Mouse (Mus musculus): Measurements from ENCODE around the gene Trp53rkb.
"Not testable (repeated sequence)": the region's sequence is repeated elsewhere in the genome, so short reads cannot be mapped to it uniquely, and the experiment has no call there.

Trp53rkb gene

DNA sequence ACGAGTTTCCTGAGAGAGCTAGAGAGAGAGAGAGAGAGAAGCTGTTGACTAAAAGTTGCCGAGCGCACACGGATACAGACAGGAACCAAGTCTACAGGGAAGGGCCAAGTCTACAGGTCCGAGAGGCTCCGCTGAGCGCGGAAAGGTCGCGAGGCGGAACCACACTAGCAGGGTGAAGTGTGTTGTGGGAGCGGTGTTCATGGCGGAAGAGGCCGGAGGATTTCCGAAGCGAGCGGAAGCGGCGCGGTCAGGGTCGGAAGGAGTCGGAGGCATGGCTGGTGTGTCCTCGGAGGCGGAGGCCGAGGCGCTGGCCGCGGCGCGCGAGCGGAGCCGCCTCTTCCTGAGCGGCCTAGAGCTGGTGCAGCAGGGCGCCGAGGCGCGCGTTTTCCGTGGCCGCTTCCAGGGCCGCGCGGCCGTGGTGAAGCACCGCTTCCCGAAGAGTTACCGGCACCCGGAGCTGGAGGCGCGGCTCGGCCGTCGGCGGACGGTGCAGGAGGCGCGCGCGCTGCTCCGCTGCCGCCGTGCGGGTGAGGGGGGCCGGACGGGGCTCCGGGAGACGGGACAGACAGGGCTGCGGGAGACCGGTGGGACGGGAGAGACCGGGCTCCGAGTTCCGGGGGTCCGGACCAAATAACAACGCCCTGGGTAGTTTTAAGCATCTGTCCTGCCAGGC, 1.3 kb downstream of the Trp53rkb start:
- intact Hi-C loops (cut with DNase I), result not testable (repeated sequence)

DNA sequence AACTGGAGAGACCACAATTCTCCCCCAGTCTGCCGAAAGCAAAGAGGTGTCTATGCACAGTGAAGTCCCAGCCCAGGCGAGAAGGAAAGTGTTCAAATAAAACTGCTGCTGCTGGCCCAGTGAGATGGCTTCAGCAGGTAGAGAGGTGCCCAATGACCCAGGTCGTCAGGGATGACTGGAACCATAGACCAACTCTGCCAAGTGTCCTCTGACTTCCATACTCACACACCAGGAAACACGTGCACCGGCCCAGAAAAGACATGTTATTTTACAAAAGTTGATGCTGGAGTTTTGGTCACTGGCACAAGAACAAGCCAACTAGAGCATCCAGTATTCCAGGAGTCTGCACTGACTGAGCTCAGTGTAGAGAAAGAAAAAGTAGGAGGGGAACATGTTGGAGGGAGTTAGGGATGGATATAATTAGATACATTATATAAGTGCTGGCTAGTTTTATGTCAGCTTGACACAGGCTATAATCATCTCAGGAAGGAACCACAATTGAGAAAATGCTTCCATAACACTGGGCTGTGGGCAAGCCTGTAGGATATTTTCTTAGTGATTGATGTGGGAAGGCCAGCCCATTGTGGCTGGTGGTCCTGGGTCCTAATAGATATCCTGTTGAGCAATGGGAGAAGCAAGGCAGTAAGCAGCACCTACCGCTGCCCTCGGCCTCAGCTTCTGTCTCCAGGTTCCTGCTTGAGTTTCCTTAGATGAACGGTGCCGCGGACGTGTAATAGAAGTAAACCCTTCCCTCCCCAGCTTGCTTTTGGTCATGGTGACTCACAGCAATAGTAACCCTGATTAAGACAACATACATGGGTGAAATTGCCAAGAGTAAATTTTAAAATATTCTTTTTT, 7.5 kb downstream of the Trp53rkb start:
- intact Hi-C loops (cut with DNase I), result no loop called here

DNA sequence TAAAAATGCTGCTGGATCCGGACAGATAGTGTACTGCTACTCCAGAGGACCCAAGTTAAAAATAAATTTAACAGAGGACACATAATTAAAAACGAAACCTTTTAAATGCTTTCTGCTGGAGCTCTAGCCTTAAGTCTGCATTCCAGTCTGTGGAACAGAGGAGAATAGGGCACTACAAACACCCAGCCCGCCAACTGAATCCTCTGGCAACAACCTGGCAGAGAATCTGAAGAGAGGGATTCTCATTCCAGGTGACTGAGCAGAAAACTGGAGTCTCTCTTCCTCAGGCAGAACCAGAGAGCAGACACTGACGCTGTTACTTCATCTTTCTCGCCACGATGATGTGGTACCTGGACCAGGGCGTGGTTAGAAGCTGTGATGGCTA, 8.1 kb downstream of the Trp53rkb start:
- intact Hi-C loops (cut with DNase I), result no loop called here

DNA sequence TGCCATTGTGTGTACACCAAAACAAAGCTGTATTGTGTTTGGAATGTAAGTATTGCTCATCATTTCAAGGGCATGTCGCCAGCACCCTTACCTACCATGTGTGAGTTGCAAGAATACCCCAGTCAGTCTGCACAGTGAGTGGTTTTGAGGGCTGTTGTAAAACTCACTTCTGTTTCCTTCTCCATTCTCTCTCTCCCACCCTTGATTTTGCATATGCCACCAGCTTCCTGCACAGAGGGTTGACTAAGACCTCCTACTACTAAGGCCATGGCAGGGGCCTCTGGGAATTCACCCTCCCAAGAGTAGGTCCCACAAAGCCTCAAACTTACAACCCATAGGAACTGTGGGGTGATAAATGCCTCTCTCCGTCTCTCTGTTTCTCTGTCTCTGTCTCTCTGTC, 9.1 kb downstream of the Trp53rkb start:
- intact Hi-C loops (cut with DNase I), result no loop called here

DNA sequence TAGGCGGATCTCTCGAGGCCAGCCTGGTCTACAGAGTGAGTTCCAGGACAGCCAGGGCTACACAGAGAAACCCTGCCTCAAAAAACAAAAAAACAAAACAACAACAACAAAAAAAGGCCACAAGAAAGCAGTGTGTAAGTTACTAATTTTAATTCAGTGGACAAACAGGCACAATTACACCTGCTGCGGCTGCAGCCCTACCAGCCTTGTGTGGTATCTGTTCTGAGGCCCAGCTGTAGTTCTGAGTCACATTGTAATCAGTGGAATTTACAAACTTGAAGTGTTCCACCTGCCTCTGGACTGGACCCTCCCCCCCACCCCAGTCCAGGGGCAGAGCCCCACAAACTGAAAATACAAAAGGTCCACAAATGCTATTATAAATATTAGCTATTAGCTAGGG, 11.0 kb downstream of the Trp53rkb start:
- intact Hi-C loops (cut with DNase I), result no loop called here

DNA sequence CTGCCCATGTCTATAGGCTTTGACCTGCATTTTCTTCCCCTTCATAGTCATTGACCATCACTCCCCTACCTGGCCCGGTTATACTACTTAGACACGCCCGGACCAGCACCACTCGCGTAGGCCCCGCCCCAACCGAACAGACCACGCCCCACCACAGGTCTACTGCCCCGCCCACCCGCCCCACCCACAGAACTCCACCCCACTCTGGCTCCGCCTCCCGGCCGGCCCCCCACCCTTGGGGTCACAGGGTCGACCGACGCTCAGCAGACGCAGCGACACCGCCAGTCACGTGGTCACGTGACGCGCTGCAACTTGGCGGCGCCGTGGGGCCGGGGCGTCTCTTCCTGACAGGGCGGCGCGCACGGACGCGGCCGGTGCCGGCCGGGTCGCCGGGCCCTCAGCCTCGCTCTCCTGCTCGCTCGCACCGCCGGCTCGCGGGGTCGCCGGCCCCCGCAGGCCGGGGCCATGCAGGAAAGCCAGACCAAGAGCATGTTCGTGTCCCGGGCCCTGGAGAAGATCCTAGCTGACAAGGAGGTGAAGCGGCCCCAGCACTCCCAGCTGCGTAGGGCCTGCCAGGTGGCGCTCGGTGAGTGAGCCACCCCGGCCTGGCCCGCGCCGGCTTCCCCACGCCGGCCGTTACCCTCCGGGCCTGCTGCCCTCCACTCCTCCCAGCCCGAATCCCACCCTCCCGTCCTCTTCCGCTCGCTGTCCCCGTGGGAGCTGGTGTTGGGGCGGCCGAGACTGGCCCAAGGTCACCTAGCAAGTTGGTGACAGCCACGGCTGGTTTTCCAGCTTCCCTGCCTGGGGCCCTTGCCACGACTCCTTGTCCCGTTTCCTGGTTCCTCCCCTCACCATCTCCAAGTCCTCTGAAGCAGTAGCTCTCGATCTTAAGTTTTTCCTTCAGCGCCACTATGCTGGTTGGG, 13.2 kb downstream of the Trp53rkb start, which contains the start of gene Arfgef2:
TSS of gene Arfgef2 (plus strand) at position 339 of the 923 bp plus-strand sequence.
- intact Hi-C loops (cut with DNase I), result loop anchor here (5.0 kb wide), 1 partner anchor 37 kb away; no protein-coding TSS in a partner anchor

DNA sequence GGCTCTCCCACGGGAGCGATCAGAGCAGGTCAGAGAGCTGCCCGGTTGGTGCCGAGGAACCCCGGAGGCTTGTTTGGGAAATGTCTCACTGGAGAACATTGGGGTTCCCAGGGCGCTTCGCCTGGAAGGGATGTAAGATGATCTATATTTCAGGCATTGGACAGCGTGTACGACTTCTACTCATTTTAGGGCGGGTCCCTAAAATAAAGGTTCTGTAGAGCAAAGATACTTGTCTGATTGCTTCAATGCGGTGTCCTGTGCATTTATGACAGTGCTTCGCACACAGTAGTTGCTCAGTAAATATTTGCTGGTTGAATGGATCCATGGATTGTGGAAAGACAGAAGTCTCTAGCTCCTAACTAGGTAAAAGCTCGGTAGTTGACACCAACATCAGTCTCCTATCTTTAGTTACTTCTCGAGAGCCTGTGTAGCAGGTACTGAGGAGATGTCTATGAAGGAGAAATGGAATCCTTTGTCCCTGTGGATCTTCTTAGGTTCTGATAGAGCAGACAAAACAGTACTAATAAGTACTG, 13.9 kb downstream of the Trp53rkb start:
- intact Hi-C loops (cut with DNase I), result loop anchor here (5.0 kb wide), 1 partner anchor 36 kb away; no protein-coding TSS in a partner anchor

DNA sequence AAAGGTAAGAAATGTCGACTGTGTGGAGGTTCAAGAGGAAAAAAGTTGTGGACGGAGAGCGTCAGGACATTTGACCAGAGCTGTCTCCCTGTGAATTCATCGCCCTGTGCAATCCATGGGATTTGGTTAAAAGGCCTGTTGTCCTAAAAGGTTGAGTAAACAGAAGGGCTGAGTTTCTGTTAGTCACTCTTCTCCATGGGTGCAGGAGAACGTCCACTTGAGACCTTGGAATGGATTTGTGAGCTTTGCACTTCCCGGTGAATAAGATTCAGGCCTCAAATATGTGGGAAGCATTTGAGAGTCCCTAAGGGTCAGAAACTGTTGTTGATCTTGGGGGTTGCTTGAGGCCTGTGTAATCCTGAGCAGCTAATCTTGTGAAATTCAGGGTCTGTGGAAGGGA, 14.5 kb downstream of the Trp53rkb start:
- intact Hi-C loops (cut with DNase I), result loop anchor here (5.0 kb wide), 1 partner anchor 35 kb away; no protein-coding TSS in a partner anchor

DNA sequence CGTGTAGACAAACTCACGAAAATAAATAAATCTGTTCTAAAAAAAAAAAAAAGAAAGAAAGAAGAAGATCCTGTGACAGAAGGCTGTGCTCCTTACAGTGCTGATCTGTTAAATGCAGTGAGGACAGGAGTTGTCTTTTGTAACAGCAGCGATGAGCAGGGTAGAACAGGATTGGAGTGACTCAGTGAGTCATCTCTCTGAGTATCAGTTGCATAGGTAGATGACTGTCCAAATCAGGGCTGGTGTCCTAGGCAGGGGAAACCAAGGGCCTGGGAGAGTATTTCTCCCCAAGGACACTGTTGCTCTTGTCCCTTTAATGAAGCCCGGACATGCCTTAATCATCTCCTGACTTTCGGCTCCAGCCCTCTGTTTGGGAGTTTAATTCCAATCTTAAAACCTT, 17.2 kb downstream of the Trp53rkb start:
- intact Hi-C loops (cut with DNase I), result loop anchor here (5.0 kb wide), 1 partner anchor 33 kb away; no protein-coding TSS in a partner anchor

DNA sequence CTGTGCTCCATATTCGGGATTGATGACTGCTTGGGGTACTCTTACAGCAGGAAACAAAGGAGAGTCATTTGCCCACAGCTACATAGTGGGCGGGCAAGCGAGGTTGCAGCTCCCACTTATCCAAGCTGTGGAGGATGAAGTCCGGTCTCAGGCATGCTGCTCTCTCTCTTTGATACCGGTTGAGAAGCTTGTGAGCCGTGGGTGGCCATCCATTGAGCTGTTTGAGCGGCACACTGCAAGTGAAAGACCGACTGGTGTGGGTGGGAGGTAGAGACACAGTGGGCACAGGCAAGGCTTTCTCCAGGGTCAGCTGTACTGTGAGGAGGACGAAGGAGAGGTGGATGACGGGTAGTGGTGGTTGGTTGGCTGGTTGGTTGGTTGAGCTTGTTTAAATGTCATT, 18.5 kb downstream of the Trp53rkb start:
- intact Hi-C loops (cut with DNase I), result no loop called here

DNA sequence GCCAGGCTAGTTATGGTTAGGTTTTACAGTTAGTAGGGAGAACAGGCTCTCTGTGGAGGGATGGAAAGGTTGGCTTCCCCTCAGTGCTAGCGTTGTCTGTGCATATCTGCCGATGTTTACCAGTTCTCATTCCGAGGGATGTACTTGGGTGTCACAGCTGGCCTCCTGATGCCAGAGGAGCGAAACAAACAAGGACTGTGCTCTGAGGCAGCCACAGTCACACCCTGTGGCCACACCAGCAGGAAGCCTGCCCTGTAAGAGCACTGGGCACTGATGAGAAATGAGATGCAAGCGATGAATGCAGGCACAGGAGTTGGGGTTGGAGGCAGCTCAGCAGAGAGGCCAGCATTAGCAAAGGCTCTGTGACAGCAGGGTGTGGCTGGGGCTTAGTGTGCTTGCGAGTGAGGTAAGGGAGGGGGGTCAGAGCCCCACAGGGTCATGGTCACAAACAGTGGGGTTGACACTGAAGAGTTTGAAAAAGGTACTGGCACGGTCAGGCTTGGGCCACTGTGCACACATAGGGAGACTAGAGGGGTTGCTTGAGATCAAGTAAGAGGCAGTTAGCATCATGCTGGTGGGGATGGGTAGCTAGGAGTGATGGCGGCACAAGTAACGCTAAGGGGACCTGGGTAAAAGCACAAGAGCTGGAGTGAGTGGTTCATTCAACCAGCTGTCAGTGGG, 26.3 kb downstream of the Trp53rkb start:
- intact Hi-C loops (cut with DNase I), result no loop called here

DNA sequence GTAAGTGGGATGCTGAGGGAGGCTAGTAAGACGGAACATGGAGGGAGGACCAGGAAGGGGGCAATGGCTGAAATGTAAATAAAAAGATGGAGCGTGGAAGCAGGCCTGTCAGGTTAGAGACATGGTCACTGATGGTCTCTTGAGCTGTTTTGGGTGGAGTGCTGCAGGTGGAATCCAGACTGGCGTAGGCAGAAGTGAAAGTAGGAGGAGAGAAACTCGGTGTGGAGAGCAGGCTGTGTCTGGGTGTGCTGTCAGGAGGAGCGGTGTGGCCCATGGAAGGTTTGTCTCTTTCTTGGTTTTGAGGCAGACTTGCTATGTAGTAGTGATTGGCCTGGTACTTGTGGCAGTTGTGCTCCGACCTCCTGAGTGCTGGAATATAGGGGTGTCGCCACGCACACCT, 27.5 kb downstream of the Trp53rkb start:
- intact Hi-C loops (cut with DNase I), result no loop called here

DNA sequence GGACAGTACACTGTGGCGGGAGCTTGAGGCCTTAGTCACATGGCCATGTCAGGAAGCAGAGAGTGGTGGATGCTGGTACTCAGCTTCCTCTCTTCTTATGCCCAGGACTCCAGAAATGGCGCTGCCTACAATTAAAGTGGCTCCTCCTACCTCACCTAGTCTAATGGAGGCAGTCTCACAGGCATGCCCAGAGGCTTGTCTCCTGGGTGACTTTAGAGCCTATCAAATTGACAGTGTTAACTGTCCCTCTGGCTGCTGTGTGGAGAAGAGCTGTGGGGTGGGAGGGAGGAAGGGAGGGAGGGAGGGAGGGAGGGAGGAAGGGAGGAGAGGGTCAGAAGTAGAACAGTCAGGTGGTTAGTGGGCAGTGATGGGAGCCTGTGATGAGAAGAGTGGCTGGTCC, 28.5 kb downstream of the Trp53rkb start:
- intact Hi-C loops (cut with DNase I), result no loop called here

DNA sequence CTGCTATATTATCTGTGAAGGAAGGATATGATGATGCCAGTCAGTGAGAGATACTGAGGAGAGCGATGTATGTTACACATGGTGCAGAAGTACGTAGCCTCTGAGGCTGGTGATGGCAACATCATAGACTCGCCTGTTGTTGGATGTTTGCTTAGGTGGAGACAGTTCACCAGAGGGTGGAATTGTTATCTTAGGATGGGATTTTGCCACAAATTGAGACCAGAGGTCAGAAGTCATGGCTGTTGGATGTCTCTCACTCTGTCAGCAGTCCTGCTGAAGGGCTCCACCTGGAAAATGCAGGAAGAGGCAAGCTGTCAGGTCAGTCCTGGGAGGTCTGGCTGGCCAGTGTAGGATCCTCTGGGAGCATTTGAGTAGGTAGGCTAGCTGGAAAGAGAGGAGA, 29.1 kb downstream of the Trp53rkb start:
- intact Hi-C loops (cut with DNase I), result no loop called here

DNA sequence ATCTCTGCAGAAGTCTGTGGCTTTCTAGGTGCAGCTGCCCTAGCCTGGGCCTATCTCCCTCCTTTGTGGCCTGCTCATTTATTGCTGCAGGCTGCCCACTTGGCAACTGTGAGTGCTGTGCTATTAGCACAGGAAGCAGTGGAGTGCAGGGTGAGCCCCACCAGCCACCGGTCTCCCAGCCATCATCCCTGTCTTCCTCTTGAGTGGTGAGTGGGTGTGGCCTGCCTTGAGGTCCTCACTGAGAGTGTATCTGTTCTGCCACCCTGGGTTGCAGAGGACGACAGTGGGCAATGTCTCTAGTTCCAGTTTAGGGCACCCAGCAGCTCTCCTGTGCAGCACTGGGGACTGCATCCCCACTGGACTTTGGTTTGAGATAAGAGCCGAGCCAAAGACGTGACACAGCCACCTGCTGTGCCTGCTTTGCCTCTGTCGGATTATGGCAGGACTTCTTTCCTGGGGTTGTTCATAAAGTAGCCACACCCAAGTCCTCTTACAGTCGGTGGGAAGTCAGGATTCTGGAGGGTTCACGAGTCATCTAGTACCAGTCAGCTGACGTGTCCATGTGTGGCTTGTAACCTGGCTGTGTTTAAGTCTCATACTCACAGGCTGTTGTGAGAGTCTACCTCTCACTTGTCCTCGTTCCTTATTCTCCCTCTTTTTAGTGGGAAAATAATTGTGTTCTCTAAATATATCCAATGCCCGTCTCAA, 29.9 kb downstream of the Trp53rkb start:
- intact Hi-C loops (cut with DNase I), result no loop called here

DNA sequence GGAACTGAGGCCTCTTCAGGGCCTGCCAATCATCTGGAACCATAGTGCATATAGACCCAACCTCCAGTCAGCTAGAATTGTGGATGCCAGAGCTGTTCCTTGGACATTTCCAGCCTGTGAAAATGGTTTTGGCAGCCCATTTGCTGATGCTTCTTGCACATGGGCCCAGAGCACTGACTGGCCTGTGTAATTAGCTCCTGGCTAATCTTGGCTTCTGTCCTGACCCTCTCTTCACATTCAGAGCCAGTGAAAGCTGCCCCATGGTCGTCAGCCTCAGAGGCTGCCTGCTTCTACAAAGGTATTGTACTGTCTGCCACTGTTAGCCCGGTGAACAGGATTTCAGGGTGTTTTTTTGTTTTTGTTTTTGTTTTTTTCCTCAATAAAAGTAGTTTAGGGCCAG, 30.6 kb downstream of the Trp53rkb start:
- intact Hi-C loops (cut with DNase I), result no loop called here

DNA sequence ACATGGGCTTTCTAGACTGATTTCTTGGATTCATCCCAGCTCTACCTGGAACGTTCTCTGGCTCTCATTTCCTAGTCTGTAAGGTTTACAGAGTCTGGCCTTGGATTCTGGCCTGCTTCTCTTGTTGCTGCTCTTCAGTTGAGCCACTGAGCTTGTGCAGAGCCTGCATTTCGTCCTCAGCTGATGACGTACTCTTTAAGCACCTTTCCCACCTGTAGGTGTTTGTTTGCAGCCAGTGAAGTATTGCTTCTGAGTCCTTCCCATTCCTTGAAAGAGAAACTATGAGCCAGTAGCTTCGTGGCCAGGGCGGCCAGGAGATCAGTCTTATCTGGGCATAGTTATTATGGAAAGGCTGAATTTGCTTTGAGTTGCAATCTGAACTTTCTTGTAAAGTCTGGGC, 32.1 kb downstream of the Trp53rkb start:
- intact Hi-C loops (cut with DNase I), result no loop called here

DNA sequence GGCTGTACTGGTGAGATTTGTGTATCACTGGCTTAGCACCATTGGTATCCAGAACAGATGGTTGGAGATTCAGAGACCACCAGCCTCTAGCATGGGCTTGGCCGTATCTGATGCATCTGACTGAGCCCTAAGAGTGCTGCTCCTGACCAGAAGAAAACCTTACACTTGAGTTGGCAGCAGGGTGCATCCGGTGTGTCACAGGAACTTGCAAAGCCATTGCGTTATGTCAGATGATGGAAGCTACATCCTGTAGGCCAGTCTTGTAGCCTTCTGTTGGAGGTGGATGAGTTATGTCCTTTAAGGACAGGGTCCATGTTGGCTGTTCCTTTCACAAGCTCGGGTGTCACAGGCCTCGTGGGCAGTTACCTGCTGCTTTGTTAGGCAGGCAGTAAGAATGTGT, 32.7 kb downstream of the Trp53rkb start:
- intact Hi-C loops (cut with DNase I), result no loop called here

DNA sequence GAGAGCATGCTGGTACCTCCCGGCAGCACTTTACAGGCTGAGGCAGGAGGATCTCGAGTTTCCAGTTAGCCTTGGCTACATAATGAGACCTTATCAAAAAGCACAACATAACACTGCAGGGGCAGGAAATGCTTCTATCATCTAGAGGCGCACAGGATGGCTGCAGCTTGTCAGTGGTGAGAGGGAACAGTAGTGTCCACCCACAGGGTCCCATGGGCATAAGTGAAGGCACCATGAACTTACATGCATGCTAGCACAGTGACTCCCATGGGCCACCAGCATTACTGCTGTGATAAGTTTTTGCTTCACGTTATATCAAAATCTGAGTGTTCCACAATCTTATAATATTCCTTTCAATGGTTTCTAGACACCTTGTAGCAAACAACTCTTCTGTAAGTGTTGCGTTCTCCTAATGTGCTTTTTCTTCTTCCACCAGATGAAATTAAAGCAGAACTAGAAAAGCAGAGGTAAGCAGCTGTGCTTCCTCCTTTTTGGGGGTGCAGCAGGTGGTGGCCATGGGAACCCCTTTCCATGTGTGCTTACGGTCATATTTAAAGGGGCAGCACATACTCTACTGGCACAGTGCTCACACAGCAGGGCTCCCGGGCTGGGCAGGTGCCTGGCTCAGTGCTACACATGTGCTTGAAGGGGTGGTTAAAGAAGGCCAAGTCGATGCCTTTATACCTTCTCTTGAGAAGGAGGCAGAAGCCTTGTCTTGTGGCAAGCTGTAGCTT, 34.3 kb downstream of the Trp53rkb start:
- intact Hi-C loops (cut with DNase I), result no loop called here
